Mouse (Mus musculus) liver, embryonic 14 days (tissue): Measurements from ENCODE around the gene Cyp4f15. TPM values are rescaled to one million over a fixed set of nuclear protein-coding genes. Genes with fewer than 3 reads are reported as not detected.

ENCODE experiments used
- polyA plus RNA-seq: library from polyadenylated mRNA; depleted of rRNA; stranded (reverse); fragments of >200 nt; gene quantifications from 2 replicates; pipeline ENCODE4 v1.2.3, GENCODE M21; 2012; rRNA removed

Gene Cyp4f15
- polyA plus RNA-seq: 3.5 and 4.0 TPM in 2 replicates

DNA sequence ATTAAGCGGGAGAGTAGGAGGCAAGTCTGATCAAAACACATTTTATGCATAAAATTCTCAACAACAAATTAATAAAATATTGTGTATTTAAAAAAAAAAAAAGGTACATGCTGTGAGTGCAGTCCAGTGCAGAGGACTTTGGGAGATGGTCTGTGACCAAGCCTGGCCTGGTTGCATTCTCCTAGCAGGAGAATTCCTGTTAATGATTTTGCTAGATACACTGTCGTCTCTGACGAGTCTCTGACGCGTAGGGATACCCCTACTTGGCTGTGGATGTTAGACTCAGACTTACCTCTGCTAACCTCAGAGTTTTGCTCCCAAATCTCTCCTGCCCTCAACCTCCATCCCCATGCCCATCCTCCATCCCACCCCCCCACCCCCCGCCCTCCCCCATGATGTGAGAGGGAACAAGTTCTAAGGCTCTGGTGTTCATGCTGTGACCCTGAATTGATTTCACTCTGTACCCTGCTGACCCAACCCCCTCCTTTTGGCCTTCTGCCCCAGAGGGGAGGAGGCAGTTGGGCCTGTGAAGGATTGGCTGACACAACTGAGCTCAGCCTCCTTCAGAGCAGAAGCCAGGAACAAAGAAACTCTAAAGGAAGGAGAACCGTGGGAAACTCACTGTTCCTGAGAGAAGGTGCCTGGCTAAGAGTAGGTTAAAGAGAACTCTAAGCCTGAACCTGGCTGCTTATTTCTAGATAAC is at the start of gene Cyp4f15:
Gene Cyp4f15, plus strand, starts transcription at position 580 of the 703 bp plus-strand sequence.

DNA sequence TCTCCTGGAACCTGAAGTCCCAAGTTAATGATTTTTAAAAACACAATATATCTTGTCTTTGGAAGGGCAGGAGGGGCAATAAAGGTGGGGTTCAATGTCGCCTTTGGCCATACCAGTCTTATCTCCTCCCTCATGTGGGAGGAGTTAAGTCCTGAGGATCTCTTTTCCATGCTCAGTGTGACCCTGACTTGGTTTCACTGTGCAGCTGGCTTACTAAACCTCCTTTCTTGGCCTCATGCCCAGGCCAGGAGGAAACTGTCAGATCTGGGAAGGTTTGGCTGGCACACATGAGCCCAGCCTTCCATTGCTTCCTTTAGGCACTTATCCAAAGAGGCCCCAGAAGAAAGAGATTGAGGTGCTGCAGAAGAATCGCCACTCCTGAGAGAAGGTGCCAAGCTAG is 26.7 kb upstream of the Cyp4f15 start, which contains the start of gene Cyp4f40:
Gene Cyp4f40, plus strand, starts transcription at position 189 of the 400 bp plus-strand sequence.

Other genes with a start within 250 kb of the Cyp4f15 start
- gene Cyp4f39, start 232.9 kb upstream of the Cyp4f15 start, polyA plus RNA-seq: 0.26 and 0.27 TPM in 2 replicates
- 0.48 and 0.50 TPM in 2 replicates for gene Cyp4f17, start 179.6 kb upstream of the Cyp4f15 start, polyA plus RNA-seq
- gene Cyp4f16, start 149.1 kb upstream of the Cyp4f15 start, polyA plus RNA-seq: 2.2 and 2.8 TPM in 2 replicates
- not detected in 2 replicates for gene Cyp4f37, start 64.3 kb upstream of the Cyp4f15 start, polyA plus RNA-seq
- gene Cyp4f40, start 26.7 kb upstream of the Cyp4f15 start, polyA plus RNA-seq: not detected in 2 replicates
- 7.6 and 9.3 TPM in 2 replicates for gene Zfp871, start 102.7 kb downstream of the Cyp4f15 start, polyA plus RNA-seq
- gene Zfp811, start 124.3 kb downstream of the Cyp4f15 start, polyA plus RNA-seq: 0.11 and 0.17 TPM in 2 replicates
- 1.0 TPM in 2 replicates for gene Zfp799, start 144.6 kb downstream of the Cyp4f15 start, polyA plus RNA-seq
- 0.90 and 0.93 TPM in 2 replicates for gene Zfp870, start 206.0 kb downstream of the Cyp4f15 start, polyA plus RNA-seq
- gene Cyp4f14, start 231.7 kb downstream of the Cyp4f15 start, polyA plus RNA-seq: not detected in 2 replicates